Mouse (Mus musculus): Measurements from ENCODE around the gene Chchd10. TPM values are rescaled to one million over a fixed set of nuclear protein-coding genes. Genes with fewer than 3 reads are reported as not detected.

Gene Chchd10
- polyA plus RNA-seq, 1 experiment from 2014 or later, result 237 TPM

GRCm38 (mm10) chr10:75936909-75937667 is 4.2 kb downstream of the Chchd10 start:
- H3K9me3 ChIP-seq (ENCODE audit: low read length), result no peaks in the 10 kb centered on the region
- peak overlapping the region; percentile 71 for H3K4me3 ChIP-seq (ENCODE audit: low read length)
- WGBS, result 58% methylated on average over 18 of the region's 18 CpGs
- no peak overlapping the region for H3K27ac ChIP-seq (ENCODE audit: low read length)
- peaks cover 32% of the 10 kb centered on the region for H3K4me1 ChIP-seq (ENCODE audit: insufficient read depth, low read length)
- H3K4me2 ChIP-seq (replicated peaks; ENCODE audit: low read depth, low read length), result peak overlapping the region; percentile 73
- no peak for ATAC-seq (ENCODE audit: low FRiP score, low TSS enrichment)
- no peaks in the 10 kb centered on the region for H3K27me3 ChIP-seq (ENCODE audit: insufficient read depth, low read length)
- no peak overlapping the region for H3K9ac ChIP-seq (replicated peaks; ENCODE audit: low read length)
- H3K36me3 ChIP-seq (ENCODE audit: insufficient read depth, low read length), result no peaks in the 10 kb centered on the region

- no peaks in the 10 kb centered on the region for H3K9me3 ChIP-seq (ENCODE audit: low read length)
- peaks cover 25% of the 10 kb centered on the region for H3K4me1 ChIP-seq (ENCODE audit: insufficient read depth, low read length)
- H3K4me2 ChIP-seq (replicated peaks; ENCODE audit: low read depth, low read length), result peak overlapping the region; percentile 73; the same call in 1 of the 2 replicates
- ATAC-seq (ENCODE audit: low FRiP score, low TSS enrichment), result no peak
- no peak overlapping the region for H3K27ac ChIP-seq (ENCODE audit: low read length)
- no peaks in the 10 kb centered on the region for H3K36me3 ChIP-seq (ENCODE audit: insufficient read depth, low read length)
- 54% methylated on average over 10 of the region's 10 CpGs for WGBS
- no peak overlapping the region for H3K9ac ChIP-seq (replicated peaks; ENCODE audit: low read length)
- no peaks in the 10 kb centered on the region for H3K27me3 ChIP-seq (ENCODE audit: insufficient read depth, low read length)
- H3K4me3 ChIP-seq (ENCODE audit: low read length), result no peak overlapping the region
These were observed 5.1 kb downstream of the Chchd10 start for GRCm38 (mm10) chr10:75937851-75938643.

GRCm38 (mm10) chr10:75939481-75940234 is 6.7 kb downstream of the Chchd10 start:
- H3K4me1 ChIP-seq (ENCODE audit: insufficient read depth, low read length), result peaks cover 34% of the 10 kb centered on the region
- H3K27ac ChIP-seq (ENCODE audit: low read length), result no peak overlapping the region
- 42% methylated on average over 9 of the region's 9 CpGs for WGBS
- H3K36me3 ChIP-seq (ENCODE audit: insufficient read depth, low read length), result no peaks in the 10 kb centered on the region
- no peak overlapping the region for H3K4me2 ChIP-seq (replicated peaks; ENCODE audit: low read depth, low read length)
- H3K4me3 ChIP-seq (ENCODE audit: low read length), result no peak overlapping the region
- H3K9ac ChIP-seq (replicated peaks; ENCODE audit: low read length), result no peak overlapping the region
- no peaks in the 10 kb centered on the region for H3K27me3 ChIP-seq (ENCODE audit: insufficient read depth, low read length)
- no peak for ATAC-seq (ENCODE audit: low FRiP score, low TSS enrichment)
- H3K9me3 ChIP-seq (ENCODE audit: low read length), result no peaks in the 10 kb centered on the region

DNA sequence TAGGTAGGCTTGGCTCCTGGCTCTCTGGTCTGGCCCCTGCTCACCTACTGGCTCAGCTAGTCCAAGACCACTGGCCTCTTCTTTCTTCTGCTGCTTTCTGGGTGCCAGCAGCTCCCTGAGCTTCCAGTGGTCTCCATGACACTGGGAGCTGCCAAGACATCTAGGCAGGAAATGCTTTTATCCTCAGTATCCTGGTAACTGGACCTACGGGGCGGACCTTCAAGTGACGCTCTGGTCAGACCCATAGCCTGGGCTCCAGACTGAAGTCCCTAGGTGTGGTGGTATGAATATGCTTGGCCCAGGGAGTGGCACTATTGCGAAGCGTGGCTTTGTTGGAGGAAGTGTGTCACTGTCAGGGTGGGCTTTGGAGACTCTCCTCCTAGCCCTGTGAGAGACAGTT is 7.6 kb downstream of the Chchd10 start, which contains the start of gene Gm867:
Gm867 (minus strand) TSS at position 153 of the 400 bp plus-strand sequence.
- no peaks in the 10 kb centered on the region for H3K9me3 ChIP-seq (ENCODE audit: low read length)
- no peak within 1 kb of the TSS for H3K27ac ChIP-seq (ENCODE audit: low read length)
- H3K36me3 ChIP-seq (ENCODE audit: insufficient read depth, low read length), result no peaks in the 10 kb centered on the region
- no peak within 1 kb of the TSS for H3K4me2 ChIP-seq (replicated peaks; ENCODE audit: low read depth, low read length)
- H3K4me3 ChIP-seq (ENCODE audit: low read length), result no peak within 1 kb of the TSS
- H3K9ac ChIP-seq (replicated peaks; ENCODE audit: low read length), result no peak within 1 kb of the TSS
- peaks cover 28% of the 10 kb centered on the region for H3K4me1 ChIP-seq (ENCODE audit: insufficient read depth, low read length)
- no peaks in the 10 kb centered on the region for H3K27me3 ChIP-seq (ENCODE audit: insufficient read depth, low read length)
- no peak for ATAC-seq (ENCODE audit: low FRiP score, low TSS enrichment)
- 79% methylated on average over 5 of the region's 5 CpGs for WGBS

- H3K27me3 ChIP-seq (ENCODE audit: insufficient read depth, low read length), result no peaks in the 10 kb centered on the region
- H3K4me3 ChIP-seq (ENCODE audit: low read length), result no peak overlapping the region
- no peak for ATAC-seq (ENCODE audit: low FRiP score, low TSS enrichment)
- no peak overlapping the region for H3K4me2 ChIP-seq (replicated peaks; ENCODE audit: low read depth, low read length)
- H3K27ac ChIP-seq (ENCODE audit: low read length), result no peak overlapping the region
- peaks cover 25% of the 10 kb centered on the region for H3K4me1 ChIP-seq (ENCODE audit: insufficient read depth, low read length)
- no peak overlapping the region for H3K9ac ChIP-seq (replicated peaks; ENCODE audit: low read length)
- H3K9me3 ChIP-seq (ENCODE audit: low read length), result no peaks in the 10 kb centered on the region
- no peaks in the 10 kb centered on the region for H3K36me3 ChIP-seq (ENCODE audit: insufficient read depth, low read length)
- 70% methylated on average over 9 of the region's 9 CpGs for WGBS
These were observed 8.3 kb downstream of the Chchd10 start for GRCm38 (mm10) chr10:75941042-75941824.

GRCm38 (mm10) chr10:75942736-75943477 is 10.0 kb downstream of the Chchd10 start, which contains the start of gene Vpreb3:
Vpreb3 (plus strand) TSS chr10:75943057.
- Histone ChIP-seq H3K27me3 (ENCODE audit: insufficient read depth, low read length) (no peaks in the 10 kb centered on the region), H3K9ac (replicated peaks; ENCODE audit: low read length) (no peak within 1 kb of the TSS), H3K36me3 (ENCODE audit: insufficient read depth, low read length) (no peaks in the 10 kb centered on the region), H3K9me3 (ENCODE audit: low read length) (no peaks in the 10 kb centered on the region), H3K4me3 (ENCODE audit: low read length) (no peak within 1 kb of the TSS), H3K4me1 (ENCODE audit: insufficient read depth, low read length) (peaks cover 16% of the 10 kb centered on the region), H3K27ac (ENCODE audit: low read length) (peak within 1 kb of the TSS; percentile 67), H3K4me2 (replicated peaks; ENCODE audit: low read depth, low read length) (peak within 1 kb of the TSS; percentile 19)
- 82% methylated on average over 15 of the region's 15 CpGs for WGBS
- ATAC-seq (ENCODE audit: low FRiP score, low TSS enrichment), result no peak

DNA sequence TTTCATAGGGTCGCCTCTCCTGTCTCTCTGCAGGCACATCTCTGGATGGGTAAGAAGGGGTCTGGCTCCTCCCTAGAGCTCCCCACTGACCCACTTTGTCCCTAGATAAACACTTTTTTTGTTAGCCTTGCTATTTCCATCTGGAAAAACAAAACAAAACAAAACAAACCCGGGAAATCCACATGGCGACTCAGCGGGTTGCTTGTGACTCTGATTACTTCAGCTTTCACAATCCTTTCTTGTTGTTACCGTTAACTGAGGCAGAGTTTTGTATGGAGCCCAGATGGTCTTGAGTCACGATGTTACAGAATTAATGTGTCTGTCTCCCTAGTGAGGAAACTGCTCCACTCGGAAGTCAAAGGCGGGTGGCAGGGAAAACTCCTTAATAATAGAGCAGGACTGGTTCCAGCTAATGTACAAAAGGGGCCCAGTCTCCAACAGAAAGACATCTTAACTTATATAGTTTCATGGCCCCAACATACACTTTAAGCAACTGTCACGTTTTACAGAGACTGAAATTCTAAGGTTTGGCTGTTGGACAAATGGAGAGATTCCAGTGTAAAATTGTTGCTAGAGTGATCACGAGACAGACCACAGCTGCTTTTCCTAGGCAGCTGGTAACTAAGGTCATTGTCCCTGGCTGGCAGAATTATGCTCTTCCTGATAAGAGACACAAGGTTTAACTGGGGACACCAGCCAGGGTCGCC is 11.3 kb downstream of the Chchd10 start:
- H3K27me3 ChIP-seq (ENCODE audit: insufficient read depth, low read length), result no peaks in the 10 kb centered on the region
- H3K9me3 ChIP-seq (ENCODE audit: low read length), result no peaks in the 10 kb centered on the region
- no peaks in the 10 kb centered on the region for H3K36me3 ChIP-seq (ENCODE audit: insufficient read depth, low read length)
- 21% methylated on average over 11 of the region's 11 CpGs for WGBS
- peaks cover 11% of the 10 kb centered on the region; the same call in 1 of the 2 replicates for H3K4me1 ChIP-seq (ENCODE audit: insufficient read depth, low read length)
- no peak overlapping the region for H3K9ac ChIP-seq (replicated peaks; ENCODE audit: low read length)
- H3K4me2 ChIP-seq (replicated peaks; ENCODE audit: low read depth, low read length), result peak overlapping the region; percentile 19
- ATAC-seq (ENCODE audit: low FRiP score, low TSS enrichment), result no peak
- peak overlapping the region; percentile 67 for H3K27ac ChIP-seq (ENCODE audit: low read length)
- no peak overlapping the region for H3K4me3 ChIP-seq (ENCODE audit: low read length)

GRCm38 (mm10) chr10:75945213-75945612 is 12.3 kb downstream of the Chchd10 start:
- Histone ChIP-seq H3K27ac (ENCODE audit: low read length) (no peak overlapping the region), H3K36me3 (ENCODE audit: insufficient read depth, low read length) (no peaks in the 10 kb centered on the region), H3K4me2 (replicated peaks; ENCODE audit: low read depth, low read length) (no peak overlapping the region), H3K9me3 (ENCODE audit: low read length) (no peaks in the 10 kb centered on the region), H3K4me3 (ENCODE audit: low read length) (no peak overlapping the region), H3K4me1 (ENCODE audit: insufficient read depth, low read length) (peaks cover 15% of the 10 kb centered on the region), H3K27me3 (ENCODE audit: insufficient read depth, low read length) (no peaks in the 10 kb centered on the region), H3K9ac (replicated peaks; ENCODE audit: low read length) (no peak overlapping the region)
- WGBS, result 92% methylated on average over 7 of the region's 7 CpGs
- no peak for ATAC-seq (ENCODE audit: low FRiP score, low TSS enrichment)
